Mouse (Mus musculus): ENCODE results near the gene Pnp2. TPM values are rescaled to one million over a fixed set of nuclear protein-coding genes. Genes with fewer than 3 reads are reported as not detected.
"Not testable (repeated sequence)": the region's sequence is repeated elsewhere in the genome, so short reads cannot be mapped to it uniquely, and the experiment has no call there.

The Pnp2 gene
- polyA plus RNA-seq, 1 experiment = 3.1 TPM

DNA sequence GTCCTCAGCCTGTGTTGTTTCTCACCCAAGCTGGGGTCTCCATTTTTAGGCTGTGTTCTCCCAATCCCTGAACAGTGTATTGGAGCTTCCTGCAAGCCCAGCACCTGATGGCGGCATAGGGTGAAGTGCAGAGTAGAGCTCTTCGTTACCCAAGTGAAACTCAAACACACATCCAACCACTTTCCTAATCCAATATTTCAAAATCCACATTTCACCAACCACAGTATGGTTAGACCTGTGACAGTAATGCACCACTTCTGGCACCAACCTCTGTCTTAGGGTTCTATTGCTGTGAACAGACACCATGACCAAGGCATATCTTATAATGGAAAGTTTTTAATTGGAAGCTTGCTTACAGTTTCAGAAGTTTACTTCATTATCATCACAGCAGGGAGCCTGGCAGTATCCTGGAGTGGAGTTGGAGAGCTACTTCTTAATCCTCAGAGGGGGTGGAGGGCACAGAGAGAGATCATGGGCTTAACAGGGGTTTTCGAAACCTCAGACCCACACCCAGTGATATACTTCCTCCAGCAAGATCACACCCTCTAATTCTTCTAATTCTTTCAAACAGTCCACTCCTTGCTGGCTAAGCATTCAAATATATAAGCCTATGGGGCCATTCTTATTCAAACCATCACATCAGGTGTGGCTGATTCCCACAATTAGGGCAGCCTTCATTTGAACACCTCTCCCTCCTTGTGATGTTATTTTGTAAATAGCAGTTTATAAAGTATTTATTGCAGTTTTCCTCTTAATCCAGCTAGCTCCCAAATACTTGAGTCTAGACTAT is 17.5 kb upstream of the Pnp2 start:
- TF ChIP-seq CTCF (IDR thresholded peaks at IDR 0.05; ENCODE audit: extremely low read depth, insufficient read depth, insufficient read length, insufficient replicate concordance) (no peak), POLR2A (IDR thresholded peaks at IDR 0.05; ENCODE audit: low read depth, low read length) (no peak)
- Histone ChIP-seq H3K4me1 (ENCODE audit: control insufficient read depth, insufficient read depth, insufficient read length) (no peaks in the 10 kb centered on the region), H3K36me3 (ENCODE audit: control insufficient read depth, insufficient read depth, low read length) (no peaks in the 10 kb centered on the region), H3K27me3 (ENCODE audit: control insufficient read depth, insufficient read depth, low read length) (no peaks in the 10 kb centered on the region), H3K4me3 (ENCODE audit: extremely low read depth, insufficient read depth, insufficient read length) (no peak overlapping the region), H3K27ac (ENCODE audit: insufficient read depth, low read length) (no peak overlapping the region)
- 91% methylated on average over 3 of the region's 3 CpGs for WGBS
- DNase-seq (ENCODE audit: low read depth in 1 of 2, low spot score in 2 of 2) = no peak

DNA sequence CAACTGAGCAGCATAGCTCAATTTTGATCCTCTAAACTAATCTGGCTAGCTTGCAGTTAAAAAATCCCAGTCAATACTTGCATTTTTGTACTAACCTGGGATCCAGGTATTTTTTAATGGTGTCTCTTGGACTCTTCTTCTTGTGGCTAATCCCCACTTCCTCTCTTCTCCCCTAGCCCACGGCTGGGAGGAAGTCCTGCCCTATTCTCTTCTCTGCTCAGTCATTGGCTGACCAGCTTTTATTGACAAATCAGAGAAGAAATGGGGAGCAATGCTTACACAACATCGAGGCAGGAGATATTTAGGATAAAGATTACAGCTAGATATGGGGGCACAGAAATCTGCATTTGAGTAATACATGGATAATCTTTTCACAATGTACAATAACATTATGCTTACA is 16.9 kb upstream of the Pnp2 start:
- H3K27ac ChIP-seq (ENCODE audit: insufficient read depth, low read length) = no peak overlapping the region
- WGBS = 16% methylated on average over 2 of the region's 2 CpGs
- H3K27me3 ChIP-seq (ENCODE audit: control insufficient read depth, insufficient read depth, low read length) = no peaks in the 10 kb centered on the region
- no peaks in the 10 kb centered on the region for H3K36me3 ChIP-seq (ENCODE audit: control insufficient read depth, insufficient read depth, low read length)
- DNase-seq (ENCODE audit: low read depth in 1 of 2, low spot score in 2 of 2) = no peak
- H3K4me3 ChIP-seq (ENCODE audit: extremely low read depth, insufficient read depth, insufficient read length) = no peak overlapping the region
- H3K4me1 ChIP-seq (ENCODE audit: control insufficient read depth, insufficient read depth, insufficient read length) = no peaks in the 10 kb centered on the region
- TF ChIP-seq POLR2A (IDR thresholded peaks at IDR 0.05; ENCODE audit: low read depth, low read length) (no peak), CTCF (IDR thresholded peaks at IDR 0.05; ENCODE audit: extremely low read depth, insufficient read depth, insufficient read length, insufficient replicate concordance) (no peak)

DNA sequence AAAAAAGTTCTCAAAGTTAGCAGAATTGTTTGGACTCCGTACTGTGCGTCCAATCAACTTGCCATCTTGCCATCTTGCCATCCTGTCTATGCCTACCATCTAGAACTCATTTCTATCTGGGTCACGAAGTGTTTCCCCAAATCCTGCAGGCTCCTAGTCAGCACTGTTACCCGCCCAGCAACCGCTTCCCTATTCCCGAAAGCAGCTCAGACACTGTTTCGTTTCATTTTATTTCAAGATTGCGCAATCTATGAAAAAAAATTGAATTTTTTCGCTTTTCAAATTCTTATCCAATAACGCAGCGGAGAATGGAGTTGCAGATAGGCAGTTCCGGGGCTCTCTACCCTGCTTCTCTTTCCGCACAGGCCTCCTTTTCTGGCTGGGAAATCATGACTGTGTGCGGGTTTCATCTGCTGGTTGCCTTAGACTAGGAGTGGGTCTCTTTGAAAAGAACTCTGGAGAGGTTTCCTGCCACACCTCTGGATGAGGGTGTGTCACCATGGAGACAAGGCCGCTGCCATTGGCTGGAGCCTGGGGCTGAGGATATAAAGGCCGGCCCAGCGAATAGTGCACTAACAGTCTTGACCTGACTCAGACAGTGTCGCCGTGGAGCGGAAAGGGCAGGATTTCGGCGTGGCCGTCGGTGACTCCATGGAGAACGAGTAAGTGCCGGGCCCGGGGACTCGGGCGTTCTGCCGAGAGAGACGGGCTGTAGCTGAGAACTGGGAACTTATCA is 11.7 kb upstream of the Pnp2 start, which contains the start of gene Gm49342:
Gene Gm49342 (plus strand): TSS at position 586 of the 736 bp plus-strand sequence.
- Histone ChIP-seq H3K36me3 (ENCODE audit: control insufficient read depth, insufficient read depth, low read length) (0 out of 2 replicates have a peak, but pooled peaks cover 1% of the 10 kb centered on the region), H3K27me3 (ENCODE audit: control insufficient read depth, insufficient read depth, low read length) (no peaks in the 10 kb centered on the region), H3K4me3 (ENCODE audit: extremely low read depth, insufficient read depth, insufficient read length) (peak within 1 kb of the TSS; percentile 68), H3K27ac (ENCODE audit: insufficient read depth, low read length) (peak within 1 kb of the TSS; percentile 86), H3K4me1 (ENCODE audit: control insufficient read depth, insufficient read depth, insufficient read length) (no peaks in the 10 kb centered on the region; the same call in 1 of the 2 replicates)
- WGBS = 3% methylated on average over 31 of the region's 31 CpGs
- peak; percentile 80 to 84 for DNase-seq (ENCODE audit: low read depth in 1 of 2, low spot score in 2 of 2)
- TF ChIP-seq CTCF (IDR thresholded peaks at IDR 0.05; ENCODE audit: extremely low read depth, insufficient read depth, insufficient read length, insufficient replicate concordance) = peak; percentile 16; the same call in 1 of the 2 replicates
- TF ChIP-seq POLR2A (IDR thresholded peaks at IDR 0.05; ENCODE audit: low read depth, low read length) = peak; percentile 96

DNA sequence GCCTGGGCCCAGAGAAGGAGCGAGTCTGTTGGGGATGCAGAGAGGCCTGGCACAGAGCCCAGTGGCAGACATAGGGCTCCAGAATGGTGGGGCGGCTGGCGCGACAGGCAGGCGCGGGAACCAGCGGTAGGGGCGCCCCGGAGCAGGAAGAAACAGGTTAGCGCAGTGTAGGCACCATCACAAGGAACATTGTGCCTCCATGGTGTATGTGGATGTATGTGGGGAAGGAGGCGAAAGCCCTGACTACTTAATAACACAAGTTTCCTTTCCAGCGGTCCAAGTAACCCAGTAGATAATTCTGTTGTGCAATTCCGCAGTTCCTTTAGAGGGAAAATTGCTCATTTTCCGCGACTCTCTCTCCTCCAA is 11.1 kb upstream of the Pnp2 start:
- under 1% methylated on average over 15 of the region's 15 CpGs for WGBS
- peak in 1 of 2 experiments; percentile 69 for DNase-seq (ENCODE audit: low read depth in 1 of 2, low spot score in 2 of 2)

DNA sequence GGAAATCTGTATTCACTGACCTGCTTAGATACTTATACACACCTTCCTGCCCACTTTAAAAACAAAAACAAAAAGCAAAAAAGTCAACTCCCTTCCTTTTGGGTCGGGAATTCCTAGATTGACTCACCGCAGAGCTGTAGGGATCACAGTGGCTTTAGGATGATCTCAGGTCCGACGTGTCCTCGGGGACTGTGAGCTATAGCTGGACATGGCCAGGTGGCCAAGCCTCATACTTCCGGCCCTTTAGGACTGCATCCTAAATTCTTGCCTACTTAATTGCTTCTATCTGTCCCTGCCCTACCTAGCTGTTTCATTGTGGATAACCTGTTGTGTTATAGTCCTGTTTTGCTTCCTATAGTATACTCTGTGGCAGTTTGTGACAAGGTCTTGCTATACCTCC is 10.7 kb upstream of the Pnp2 start:
- peak overlapping the region; percentile 86 for H3K27ac ChIP-seq (ENCODE audit: insufficient read depth, low read length)
- not testable (repeated sequence) for DNase-seq (ENCODE audit: low read depth in 1 of 2, low spot score in 2 of 2); H3K27me3 ChIP-seq (ENCODE audit: control insufficient read depth, insufficient read depth, low read length); H3K4me1 ChIP-seq (ENCODE audit: control insufficient read depth, insufficient read depth, insufficient read length); H3K36me3 ChIP-seq (ENCODE audit: control insufficient read depth, insufficient read depth, low read length)
- peak overlapping the region; percentile 68 for H3K4me3 ChIP-seq (ENCODE audit: extremely low read depth, insufficient read depth, insufficient read length)
- 4% methylated on average over 6 of the region's 6 CpGs for WGBS

More for the DNA sequence above, 11.1 kb upstream of the Pnp2 start:
- Histone ChIP-seq H3K27ac (ENCODE audit: insufficient read depth, low read length) (peak overlapping the region; percentile 86), H3K4me3 (ENCODE audit: extremely low read depth, insufficient read depth, insufficient read length) (peak overlapping the region; percentile 68)
- not testable (repeated sequence) for H3K27me3 ChIP-seq (ENCODE audit: control insufficient read depth, insufficient read depth, low read length); H3K4me1 ChIP-seq (ENCODE audit: control insufficient read depth, insufficient read depth, insufficient read length); H3K36me3 ChIP-seq (ENCODE audit: control insufficient read depth, insufficient read depth, low read length)
- peak; percentile 0; the same call in 1 of the 2 replicates for TF ChIP-seq CTCF (IDR thresholded peaks at IDR 0.05; ENCODE audit: extremely low read depth, insufficient read depth, insufficient read length, insufficient replicate concordance)

DNA sequence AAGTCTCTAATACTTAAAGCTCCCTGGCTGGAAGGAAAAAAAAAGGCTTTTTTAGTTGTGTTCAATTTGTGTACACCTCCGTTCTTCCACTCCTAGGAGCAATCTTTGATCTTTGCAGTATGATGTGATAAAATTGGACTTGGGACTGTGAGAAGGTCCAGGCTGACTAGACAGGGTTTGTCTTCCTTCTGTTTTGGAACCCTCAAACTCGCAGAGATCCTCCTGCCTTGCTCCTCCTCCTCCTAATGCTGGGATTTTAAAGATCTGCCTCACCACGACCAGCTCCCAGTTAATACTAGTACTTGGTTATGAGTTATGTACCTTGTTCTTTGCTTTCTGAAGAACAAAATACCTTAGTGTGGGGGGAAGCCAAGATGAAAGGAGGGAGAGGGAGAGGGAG is 10.3 kb upstream of the Pnp2 start:
- not testable (repeated sequence) for H3K4me1 ChIP-seq (ENCODE audit: control insufficient read depth, insufficient read depth, insufficient read length); H3K27me3 ChIP-seq (ENCODE audit: control insufficient read depth, insufficient read depth, low read length); H3K36me3 ChIP-seq (ENCODE audit: control insufficient read depth, insufficient read depth, low read length); DNase-seq (ENCODE audit: low read depth in 1 of 2, low spot score in 2 of 2); H3K27ac ChIP-seq (ENCODE audit: insufficient read depth, low read length)
- 7% methylated on average over 3 of the region's 3 CpGs for WGBS
- peak overlapping the region; percentile 23 for H3K4me3 ChIP-seq (ENCODE audit: extremely low read depth, insufficient read depth, insufficient read length)

DNA sequence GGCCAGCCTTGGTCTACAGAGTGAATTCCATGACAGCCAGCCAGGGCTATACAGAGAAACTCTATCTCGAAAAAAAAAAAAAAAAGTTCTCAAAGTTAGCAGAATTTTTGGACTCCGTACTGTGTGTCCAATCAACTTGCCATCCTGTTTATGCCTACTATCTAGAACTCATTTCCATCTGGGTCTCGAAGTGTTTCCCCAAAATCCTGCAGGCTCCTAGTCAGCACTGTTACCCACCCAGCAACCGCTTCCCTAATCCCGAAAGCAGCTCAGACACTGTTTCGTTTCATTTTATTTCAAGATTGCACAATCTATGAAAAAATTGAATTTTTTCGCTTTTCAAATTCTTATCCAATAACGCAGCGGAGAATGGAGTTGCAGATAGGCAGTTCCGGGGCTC is 305 bp upstream of the Pnp2 start:
- TF ChIP-seq CTCF (IDR thresholded peaks at IDR 0.05; ENCODE audit: extremely low read depth, insufficient read depth, insufficient read length, insufficient replicate concordance) = no peak
- TF ChIP-seq POLR2A (IDR thresholded peaks at IDR 0.05; ENCODE audit: low read depth, low read length) = no peak
- no peak for DNase-seq (ENCODE audit: low read depth in 1 of 2, low spot score in 2 of 2)
- no peak overlapping the region for H3K4me3 ChIP-seq (ENCODE audit: extremely low read depth, insufficient read depth, insufficient read length)
- whole genome bisulfite sequencing = 78% methylated on average over 10 of the region's 10 CpGs
- no peaks in the 10 kb centered on the region for H3K27me3 ChIP-seq (ENCODE audit: control insufficient read depth, insufficient read depth, low read length)
- H3K4me1 ChIP-seq (ENCODE audit: control insufficient read depth, insufficient read depth, insufficient read length) = peaks cover 2% of the 10 kb centered on the region; the same call in 1 of the 2 replicates
- peaks cover 3% of the 10 kb centered on the region for H3K36me3 ChIP-seq (ENCODE audit: control insufficient read depth, insufficient read depth, low read length)
- no peak overlapping the region for H3K27ac ChIP-seq (ENCODE audit: insufficient read depth, low read length)

DNA sequence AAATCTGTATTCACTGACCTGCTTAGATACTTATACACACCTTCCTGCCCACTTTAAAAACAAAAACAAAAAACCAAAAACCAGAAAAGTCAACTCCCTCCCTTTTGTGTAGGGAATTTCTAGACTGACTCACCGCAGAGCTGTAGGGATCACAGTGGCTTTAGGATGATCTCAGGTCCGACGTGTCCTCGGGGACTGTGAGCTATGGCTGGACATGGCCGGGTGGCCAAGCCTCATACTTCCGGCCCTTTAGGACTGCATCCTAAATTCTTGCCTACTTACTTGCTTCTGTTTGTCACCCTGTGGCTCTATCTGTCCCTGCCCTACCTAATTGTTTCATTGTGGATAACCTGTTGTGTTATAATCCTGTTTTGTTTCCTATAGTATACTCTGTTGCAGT is 932 bp downstream of the Pnp2 start:
- not testable (repeated sequence) for H3K36me3 ChIP-seq (ENCODE audit: control insufficient read depth, insufficient read depth, low read length); H3K27me3 ChIP-seq (ENCODE audit: control insufficient read depth, insufficient read depth, low read length); H3K4me1 ChIP-seq (ENCODE audit: control insufficient read depth, insufficient read depth, insufficient read length); DNase-seq (ENCODE audit: low read depth in 1 of 2, low spot score in 2 of 2); H3K4me3 ChIP-seq (ENCODE audit: extremely low read depth, insufficient read depth, insufficient read length); H3K27ac ChIP-seq (ENCODE audit: insufficient read depth, low read length)
- 83% methylated on average over 6 of the region's 6 CpGs for WGBS

DNA sequence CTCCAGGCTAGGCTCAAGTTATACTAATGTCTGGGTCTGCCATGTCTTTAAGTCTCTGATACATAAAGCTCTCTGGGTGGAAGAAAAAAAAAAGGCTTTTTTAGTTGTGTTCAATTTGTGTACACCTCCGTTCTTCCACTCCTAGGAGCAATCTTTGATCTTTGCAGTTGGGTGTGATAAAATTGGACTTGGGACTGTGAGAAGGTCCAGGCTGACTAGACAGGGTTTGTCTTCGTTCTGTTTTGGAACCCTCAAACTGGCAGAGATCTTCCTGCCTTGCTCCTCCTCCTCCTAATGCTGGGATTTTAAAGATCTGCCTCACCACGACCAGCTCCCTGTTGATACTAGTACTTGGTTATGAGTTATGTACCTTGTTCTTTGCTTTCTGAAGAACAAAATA is 1.4 kb downstream of the Pnp2 start:
- 68% methylated on average over 3 of the region's 3 CpGs for WGBS
- not testable (repeated sequence) for H3K36me3 ChIP-seq (ENCODE audit: control insufficient read depth, insufficient read depth, low read length); H3K4me1 ChIP-seq (ENCODE audit: control insufficient read depth, insufficient read depth, insufficient read length); H3K27me3 ChIP-seq (ENCODE audit: control insufficient read depth, insufficient read depth, low read length); DNase-seq (ENCODE audit: low read depth in 1 of 2, low spot score in 2 of 2); H3K4me3 ChIP-seq (ENCODE audit: extremely low read depth, insufficient read depth, insufficient read length); H3K27ac ChIP-seq (ENCODE audit: insufficient read depth, low read length)
